Mouse (Mus musculus) midbrain, embryonic 13.5 days (tissue): ENCODE measurements around the gene Specc1l. TPM values are rescaled to one million over a fixed set of nuclear protein-coding genes. Genes with fewer than 3 reads are reported as not detected.

Experiments used
- ATAC-seq: fragments of 200-750 bp; cut with Nextera tagmentation; 2 replicates; pipeline ENCODE4 v1.8.0; 2017; ENCODE audit warnings: mild to moderate bottlenecking, moderate TSS enrichment, moderate library complexity
- H3K27ac ChIP-seq: fragments of 300-500 bp; sonication (generic); 2 replicates; pipeline ENCODE4 v1.5.1; 2015; ENCODE audit warnings: inconsistent platforms, mild to moderate bottlenecking, moderate library complexity
- H3K27me3 ChIP-seq: fragments of 300-500 bp; sonication (generic); 2 replicates; pipeline ENCODE4 v1.6.1; 2015; ENCODE audit warnings: mild to moderate bottlenecking, inconsistent platforms
- H3K36me3 ChIP-seq: fragments of 300-500 bp; sonication (generic); 2 replicates; pipeline ENCODE4 v1.6.1; 2015; ENCODE audit warnings: mild to moderate bottlenecking, inconsistent platforms
- H3K4me1 ChIP-seq: fragments of 300-500 bp; sonication (generic); replicated peaks from 2 replicates; pipeline ENCODE4 v1.6.1; 2015; ENCODE audit warnings: inconsistent platforms
- H3K4me2 ChIP-seq: fragments of 300-500 bp; sonication (generic); replicated peaks from 2 replicates; pipeline ENCODE4 v1.6.1; 2015; ENCODE audit warnings: moderate library complexity, mild to moderate bottlenecking, inconsistent platforms
- H3K4me3 ChIP-seq: fragments of 300-500 bp; sonication (generic); replicated peaks from 2 replicates; pipeline ENCODE4 v1.5.1; 2015; ENCODE audit warnings: mild to moderate bottlenecking, inconsistent platforms
- H3K9ac ChIP-seq: fragments of 300-500 bp; sonication (generic); replicated peaks from 2 replicates; pipeline ENCODE4 v1.6.1; 2015; ENCODE audit warnings: mild to moderate bottlenecking, inconsistent platforms
- H3K9me3 ChIP-seq: fragments of 300-500 bp; sonication (generic); 2 replicates; pipeline ENCODE4 v1.6.1; 2016; ENCODE audit warnings: mild to moderate bottlenecking, inconsistent platforms
- WGBS: fragments of 180-500 bp; shearing (Covaris S2); methylation state at CpG from one replicate; pipeline ENCODE4 v1.1.7; 2015; 5-methylcytosine and 5-hydroxymethylcytosine counted together
- polyA plus RNA-seq: library from polyadenylated mRNA; unstranded; fragments of >200 nt; fragmentation: Nextera tagmentation; extraction: Ambion mirVana; gene quantifications from 2 replicates; pipeline ENCODE4 v1.2.1, GENCODE M21; 2015

Gene Specc1l
- 36.7 and 38.7 TPM in 2 replicates for polyA plus RNA-seq

DNA sequence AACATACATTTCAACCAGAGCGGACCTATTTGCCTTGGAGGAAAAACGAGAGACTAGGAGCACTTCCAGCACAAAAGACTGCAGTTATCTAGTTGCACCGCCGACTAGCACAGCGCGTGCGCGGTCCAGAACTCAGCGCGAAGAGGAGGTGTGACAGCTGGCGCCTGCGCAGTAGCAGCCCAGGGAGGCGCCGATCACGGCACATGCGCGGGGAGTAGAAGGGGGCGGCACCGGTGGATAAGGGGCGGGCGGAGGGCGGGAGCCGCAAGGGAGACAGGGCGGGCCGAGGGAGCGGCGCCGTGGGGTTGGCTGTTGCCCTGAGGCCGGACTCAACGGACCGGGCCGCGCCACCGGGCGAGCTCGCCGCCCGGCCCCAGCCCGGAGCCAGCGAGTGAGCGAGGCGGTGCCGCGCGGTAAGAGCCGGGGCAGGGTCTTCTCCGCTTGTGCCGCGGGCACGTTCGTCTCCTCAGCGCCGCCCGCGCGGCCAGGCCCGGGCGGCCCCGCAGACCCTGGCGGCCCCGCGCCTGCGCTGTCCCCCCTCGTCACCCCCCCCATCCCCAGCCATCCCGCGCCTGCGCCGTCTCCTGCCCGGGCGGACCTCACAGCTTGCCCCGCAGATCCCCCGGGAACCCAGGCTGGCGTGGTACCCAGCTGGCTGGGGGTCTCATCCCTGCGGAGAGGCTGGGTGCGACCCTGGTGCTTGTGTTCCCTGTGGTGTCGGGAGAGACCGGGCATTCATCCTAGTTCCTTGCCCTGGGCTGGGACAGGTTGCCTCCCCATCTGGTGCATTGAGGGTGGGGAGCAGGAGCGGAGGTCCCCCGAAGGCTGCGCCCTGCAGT is at the start of gene Specc1l:
Gene Specc1l, plus strand, starts transcription at position 267 of the 839 bp plus-strand sequence.
- H3K9me3 ChIP-seq: no peaks in the 10 kb centered on the region
- H3K4me3 ChIP-seq: peak within 1 kb of the TSS; percentile 86
- peak within 1 kb of the TSS; percentile 77 for H3K4me2 ChIP-seq
- no peaks in the 10 kb centered on the region for H3K36me3 ChIP-seq
- H3K27me3 ChIP-seq: no peaks in the 10 kb centered on the region
- H3K27ac ChIP-seq: peak within 1 kb of the TSS; percentile 99
- peaks cover 17% of the 10 kb centered on the region for H3K4me1 ChIP-seq
- peak within 1 kb of the TSS; percentile 91 for H3K9ac ChIP-seq
- ATAC-seq: peak; percentile 98
- under 1% methylated on average over 68 of the region's 80 CpGs for WGBS

DNA sequence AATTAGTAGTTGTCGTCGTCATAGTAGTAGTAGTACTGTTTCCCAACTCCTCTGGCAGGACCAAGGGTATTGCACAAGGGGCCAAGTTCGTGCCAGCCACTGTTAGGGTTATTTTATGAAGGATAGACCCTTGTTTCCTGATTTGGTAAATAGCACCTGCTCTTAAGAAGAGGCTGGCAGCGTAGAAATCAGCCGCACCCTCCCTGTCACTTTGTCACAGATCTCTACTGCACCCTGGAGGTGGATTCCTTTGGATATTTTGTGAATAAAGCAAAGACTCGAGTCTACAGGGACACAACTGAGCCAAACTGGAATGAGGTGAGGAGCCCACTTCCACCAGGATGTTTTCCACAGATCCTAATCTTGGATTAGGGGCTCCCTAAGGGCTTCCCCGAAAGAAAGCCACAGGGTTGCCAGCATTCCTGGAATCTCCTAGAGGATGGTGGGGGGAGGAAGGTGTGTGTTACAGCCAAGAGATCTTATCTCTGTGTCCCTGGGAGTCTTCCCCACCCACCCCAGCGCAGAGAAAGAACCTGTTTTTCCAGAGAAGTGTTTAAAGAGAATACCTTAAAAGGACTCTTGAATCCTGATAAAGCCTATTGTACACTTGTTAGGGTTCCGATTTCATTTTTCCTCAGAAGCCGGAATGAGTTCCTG is 45.9 kb upstream of the Specc1l start:
- Histone ChIP-seq H3K27ac (no peak overlapping the region), H3K4me3 (no peak overlapping the region), H3K9me3 (no peaks in the 10 kb centered on the region), H3K4me2 (no peak overlapping the region), H3K9ac (no peak overlapping the region), H3K4me1 (no peaks in the 10 kb centered on the region), H3K36me3 (peaks cover 86% of the 10 kb centered on the region), H3K27me3 (no peaks in the 10 kb centered on the region)
- WGBS: 80% methylated on average over 10 of the region's 10 CpGs
- no peak for ATAC-seq

DNA sequence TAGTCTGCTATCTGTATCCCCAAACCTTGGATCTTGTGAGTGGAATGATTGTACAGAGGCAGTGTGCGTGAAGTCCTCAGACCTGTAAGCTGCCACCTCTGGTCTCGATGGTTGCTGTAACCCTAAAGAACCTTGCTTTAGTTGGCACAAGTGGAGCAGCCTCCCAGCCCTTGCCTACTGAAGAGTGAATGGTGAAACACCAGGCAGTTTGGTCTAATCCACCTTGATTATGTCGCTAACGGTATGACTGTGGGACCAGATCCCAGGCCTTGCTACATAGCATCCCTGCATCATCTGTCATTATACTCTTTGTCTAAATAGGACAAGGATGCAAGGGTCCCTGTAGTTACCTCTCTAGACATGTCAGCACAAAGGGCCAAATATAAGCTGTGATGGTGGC is 45.3 kb upstream of the Specc1l start:
- Histone ChIP-seq H3K9me3 (no peaks in the 10 kb centered on the region), H3K4me2 (no peak overlapping the region), H3K9ac (no peak overlapping the region), H3K27ac (no peak overlapping the region), H3K4me1 (no peaks in the 10 kb centered on the region), H3K4me3 (no peak overlapping the region), H3K27me3 (no peaks in the 10 kb centered on the region), H3K36me3 (peaks cover 89% of the 10 kb centered on the region)
- WGBS: 92% methylated on average over 4 of the region's 4 CpGs
- no peak for ATAC-seq

DNA sequence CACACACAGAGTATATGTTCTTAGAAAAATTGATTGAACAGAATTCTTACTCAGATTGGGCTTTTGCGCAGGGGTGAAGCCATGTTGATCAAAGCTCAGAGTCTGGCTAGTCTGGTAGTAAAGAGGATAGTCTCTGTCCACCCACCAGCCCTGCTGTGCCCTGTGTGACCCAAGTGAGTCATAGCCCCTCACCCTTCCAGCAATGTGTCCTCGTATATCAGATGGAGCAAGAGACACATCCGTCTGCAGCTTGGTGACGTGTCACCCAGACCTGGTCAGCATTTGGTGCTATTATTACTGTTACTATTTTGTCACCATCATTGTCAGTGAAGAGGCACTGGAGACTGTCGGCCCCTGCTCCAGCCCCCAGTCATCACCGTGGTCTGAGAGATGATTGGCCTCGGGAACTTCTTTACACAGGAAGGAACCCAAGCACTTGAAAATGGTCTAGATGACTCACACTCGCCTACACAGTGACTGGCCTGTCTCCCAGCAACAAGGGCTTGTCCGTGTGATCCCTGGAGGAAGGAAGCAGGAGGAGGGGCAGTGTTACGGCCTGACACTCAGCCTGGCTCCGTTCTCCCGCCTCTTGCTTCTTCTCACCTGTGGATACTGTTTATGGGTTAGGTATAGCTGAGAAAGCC is 41.5 kb upstream of the Specc1l start:
- H3K27me3 ChIP-seq: no peaks in the 10 kb centered on the region
- H3K9me3 ChIP-seq: no peaks in the 10 kb centered on the region
- peaks cover 84% of the 10 kb centered on the region for H3K36me3 ChIP-seq
- 88% methylated on average over 12 of the region's 12 CpGs for WGBS
- no peak overlapping the region for H3K4me3 ChIP-seq
- H3K9ac ChIP-seq: no peak overlapping the region
- H3K4me2 ChIP-seq: no peak overlapping the region
- no peaks in the 10 kb centered on the region for H3K4me1 ChIP-seq
- no peak overlapping the region for H3K27ac ChIP-seq
- no peak for ATAC-seq

- no peak overlapping the region for H3K27ac ChIP-seq
- WGBS: 75% methylated on average over 8 of the region's 8 CpGs
- H3K27me3 ChIP-seq: no peaks in the 10 kb centered on the region
- H3K36me3 ChIP-seq: peaks cover 90% of the 10 kb centered on the region
- H3K4me1 ChIP-seq: no peaks in the 10 kb centered on the region
- H3K4me2 ChIP-seq: no peak overlapping the region
- H3K4me3 ChIP-seq: no peak overlapping the region
- no peak for ATAC-seq
- no peak overlapping the region for H3K9ac ChIP-seq
- H3K9me3 ChIP-seq: no peaks in the 10 kb centered on the region
Measured at GRCm38 (mm10) chr10:75173056-75173455, 38.8 kb upstream of the Specc1l start.

GRCm38 (mm10) chr10:75173712-75174111 is 38.2 kb upstream of the Specc1l start:
- H3K27me3 ChIP-seq: no peaks in the 10 kb centered on the region
- peaks cover 90% of the 10 kb centered on the region for H3K36me3 ChIP-seq
- WGBS: 87% methylated on average over 12 of the region's 12 CpGs

GRCm38 (mm10) chr10:75176494-75176893 is 35.4 kb upstream of the Specc1l start:
- Histone ChIP-seq H3K4me2 (no peak overlapping the region), H3K36me3 (peaks cover 90% of the 10 kb centered on the region), H3K9me3 (no peaks in the 10 kb centered on the region), H3K4me1 (no peaks in the 10 kb centered on the region), H3K9ac (no peak overlapping the region), H3K4me3 (no peak overlapping the region), H3K27ac (no peak overlapping the region), H3K27me3 (no peaks in the 10 kb centered on the region)
- WGBS: 87% methylated on average over 8 of the region's 8 CpGs
- ATAC-seq: no peak

More at GRCm38 (mm10) chr10:75173712-75174111, 38.2 kb upstream of the Specc1l start:
- Histone ChIP-seq H3K4me1 (no peaks in the 10 kb centered on the region), H3K27ac (no peak overlapping the region), H3K9ac (no peak overlapping the region), H3K9me3 (no peaks in the 10 kb centered on the region), H3K4me2 (no peak overlapping the region), H3K4me3 (no peak overlapping the region)
- ATAC-seq: no peak

GRCm38 (mm10) chr10:75178911-75179310 is 33.0 kb upstream of the Specc1l start:
- H3K9me3 ChIP-seq: no peaks in the 10 kb centered on the region
- no peak overlapping the region for H3K9ac ChIP-seq
- H3K36me3 ChIP-seq: peaks cover 89% of the 10 kb centered on the region
- ATAC-seq: no peak
- H3K27me3 ChIP-seq: no peaks in the 10 kb centered on the region
- H3K4me2 ChIP-seq: no peak overlapping the region
- 92% methylated on average over 5 of the region's 5 CpGs for WGBS
- H3K27ac ChIP-seq: no peak overlapping the region
- H3K4me1 ChIP-seq: no peaks in the 10 kb centered on the region
- no peak overlapping the region for H3K4me3 ChIP-seq

- Histone ChIP-seq H3K9me3 (no peaks in the 10 kb centered on the region), H3K4me2 (no peak overlapping the region), H3K4me3 (no peak overlapping the region), H3K27ac (0 out of 2 replicates have a peak overlapping the region, but pooled peaks have one; percentile 6), H3K36me3 (peaks cover 74% of the 10 kb centered on the region), H3K4me1 (no peaks in the 10 kb centered on the region), H3K9ac (no peak overlapping the region), H3K27me3 (no peaks in the 10 kb centered on the region)
- WGBS: 52% methylated on average over 14 of the region's 14 CpGs
- ATAC-seq: peak; percentile 52
Measured at GRCm38 (mm10) chr10:75182151-75182774, 29.6 kb upstream of the Specc1l start.

DNA sequence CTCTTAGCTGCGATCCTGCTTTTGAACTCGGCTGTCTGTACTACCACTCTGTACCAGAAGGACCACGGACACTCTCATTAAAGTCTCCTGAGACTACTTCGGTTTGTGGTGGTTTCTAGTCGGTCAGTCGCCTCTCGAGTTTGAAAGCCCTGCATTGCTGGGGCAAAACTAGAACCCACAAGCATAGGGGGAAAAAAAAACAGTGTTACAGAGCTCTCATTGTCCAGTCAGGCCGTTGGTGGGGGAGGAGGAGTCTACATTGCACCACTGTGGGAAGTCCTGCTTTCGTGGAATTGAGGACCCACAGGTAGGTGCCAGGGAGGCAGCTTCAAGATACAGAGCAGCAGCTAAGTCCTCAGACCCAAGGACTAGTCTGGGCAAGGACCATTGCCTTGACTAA is 27.0 kb upstream of the Specc1l start:
- Histone ChIP-seq H3K4me1 (no peaks in the 10 kb centered on the region), H3K27ac (no peak overlapping the region), H3K9ac (no peak overlapping the region), H3K4me2 (no peak overlapping the region), H3K27me3 (no peaks in the 10 kb centered on the region), H3K36me3 (peaks cover 49% of the 10 kb centered on the region), H3K9me3 (no peaks in the 10 kb centered on the region), H3K4me3 (no peak overlapping the region)
- ATAC-seq: no peak
- 96% methylated on average over 9 of the region's 9 CpGs for WGBS

DNA sequence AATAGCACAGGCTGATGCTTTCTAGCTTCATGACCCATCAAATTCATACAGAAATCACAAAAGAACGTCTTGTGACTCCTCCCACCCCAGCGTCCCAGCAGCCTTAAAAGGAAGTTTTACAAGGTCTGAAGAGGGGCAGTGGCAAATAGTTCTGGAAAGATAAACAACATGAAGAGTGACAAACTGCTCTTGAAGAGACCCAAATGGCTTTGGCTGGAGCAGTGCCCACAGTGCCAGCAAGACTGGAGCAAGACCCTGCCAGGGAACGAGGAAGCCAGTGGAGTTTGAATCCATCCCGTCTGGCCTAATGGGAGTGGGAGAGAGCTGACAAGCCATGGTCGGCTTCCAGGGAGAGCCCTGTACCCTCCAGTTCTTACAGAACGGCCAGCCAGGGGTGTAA is 25.3 kb upstream of the Specc1l start:
- Histone ChIP-seq H3K27me3 (no peaks in the 10 kb centered on the region), H3K4me3 (no peak overlapping the region), H3K27ac (no peak overlapping the region), H3K9me3 (no peaks in the 10 kb centered on the region), H3K4me2 (no peak overlapping the region), H3K9ac (no peak overlapping the region), H3K4me1 (no peaks in the 10 kb centered on the region), H3K36me3 (peaks cover 32% of the 10 kb centered on the region)
- ATAC-seq: no peak
- 60% methylated on average over 6 of the region's 6 CpGs for WGBS
